Mouse (Mus musculus): ENCODE data around the gene Pgrmc1.
A peak's percentile ranks its signal among the peaks of the same experiment; 100 is the strongest.

GRCm38 (mm10) chrX:36630771-36631170, 32.8 kb downstream of the Pgrmc1 start:
- TF ChIP-seq POLR2A (IDR thresholded peaks at IDR 0.05; ENCODE audit: borderline replicate concordance, extremely low read depth, insufficient read depth, insufficient read length, poor library complexity, severe bottlenecking): no peak
- 0 out of 2 replicates have a peak, but pooled peaks have one; percentile 12 for TF ChIP-seq CTCF (IDR thresholded peaks at IDR 0.05; ENCODE audit: borderline replicate concordance, extremely low read depth, insufficient read depth, insufficient read length)

All from brain, embryonic 14.5 days (tissue).